Mouse (Mus musculus): ENCODE measurements at regions not wholly inside any gene's neighbourhood (a gene's known extent, or its start where the extent isn't known, plus 50 kb on each side); places are given as distances from the start of the nearest gene placed in this dataset.
A peak's percentile ranks its signal among the peaks of the same experiment; 100 is the strongest.

- no peak overlapping the region for H3K4me3 ChIP-seq (ENCODE audit: low read length)
- no peaks in the 10 kb centered on the region for H3K4me1 ChIP-seq (ENCODE audit: insufficient read depth, low read length)
- no peaks in the 10 kb centered on the region for H3K9me3 ChIP-seq (ENCODE audit: low read length)
- H3K27ac ChIP-seq, result no peak overlapping the region
- no peak for TF ChIP-seq CTCF (IDR thresholded peaks at IDR 0.05; ENCODE audit: low read depth)
- no peak for ATAC-seq
- no peak overlapping the region for H3K4me2 ChIP-seq (ENCODE audit: low read depth, low read length)
- 69% methylated on average over 3 of the region's 3 CpGs for WGBS
- H3K9ac ChIP-seq (replicated peaks; ENCODE audit: low read length), result no peak overlapping the region
- no peaks in the 10 kb centered on the region for H3K36me3 ChIP-seq (ENCODE audit: insufficient read depth, low read length)
- no peak for DNase-seq (ENCODE audit: low spot score)
- no peaks in the 10 kb centered on the region for H3K27me3 ChIP-seq (ENCODE audit: insufficient read depth, low read length)
Measured at GRCm38 (mm10) chr17:3962176-3962575, 266.1 kb upstream of the Nox3 start.

- Histone ChIP-seq H3K4me3 (ENCODE audit: low read length) (no peak overlapping the region), H3K36me3 (ENCODE audit: insufficient read depth, low read length) (no peaks in the 10 kb centered on the region), H3K4me1 (ENCODE audit: insufficient read depth, low read length) (no peaks in the 10 kb centered on the region), H3K27me3 (ENCODE audit: insufficient read depth, low read length) (no peaks in the 10 kb centered on the region), H3K4me2 (ENCODE audit: low read depth, low read length) (no peak overlapping the region), H3K9me3 (ENCODE audit: low read length) (no peaks in the 10 kb centered on the region), H3K27ac (no peak overlapping the region), H3K9ac (replicated peaks; ENCODE audit: low read length) (no peak overlapping the region)
- TF ChIP-seq CTCF (IDR thresholded peaks at IDR 0.05; ENCODE audit: low read depth), result no peak
- 88% methylated on average over 3 of the region's 3 CpGs for WGBS
- ATAC-seq (no peak), DNase-seq (ENCODE audit: low spot score) (no peak)
Measured at GRCm38 (mm10) chr17:3946540-3946939, 250.5 kb upstream of the Nox3 start.

GRCm38 (mm10) chr17:3936361-3936760 lies 240.3 kb upstream of the Nox3 start:
- ATAC-seq, result no peak
- Histone ChIP-seq H3K36me3 (ENCODE audit: insufficient read depth, low read length) (no peaks in the 10 kb centered on the region), H3K4me1 (ENCODE audit: insufficient read depth, low read length) (no peaks in the 10 kb centered on the region), H3K4me2 (ENCODE audit: low read depth, low read length) (no peak overlapping the region), H3K27me3 (ENCODE audit: insufficient read depth, low read length) (no peaks in the 10 kb centered on the region), H3K9me3 (ENCODE audit: low read length) (no peaks in the 10 kb centered on the region), H3K27ac (no peak overlapping the region), H3K4me3 (ENCODE audit: low read length) (no peak overlapping the region), H3K9ac (replicated peaks; ENCODE audit: low read length) (no peak overlapping the region)
- 83% methylated on average over 4 of the region's 4 CpGs for WGBS
- no peak for TF ChIP-seq CTCF (IDR thresholded peaks at IDR 0.05; ENCODE audit: low read depth)
- DNase-seq (ENCODE audit: low spot score), result no peak

- no peak overlapping the region for H3K9ac ChIP-seq (replicated peaks; ENCODE audit: low read length)
- no peak overlapping the region for H3K4me2 ChIP-seq (ENCODE audit: low read depth, low read length)
Measured at GRCm38 (mm10) chr17:3933208-3933607, 237.1 kb upstream of the Nox3 start.

GRCm38 (mm10) chr17:3932071-3932470 lies 236.0 kb upstream of the Nox3 start:
- H3K27ac ChIP-seq, result no peak overlapping the region
- no peaks in the 10 kb centered on the region for H3K36me3 ChIP-seq (ENCODE audit: insufficient read depth, low read length)
- H3K4me2 ChIP-seq (ENCODE audit: low read depth, low read length), result no peak overlapping the region
- no peaks in the 10 kb centered on the region for H3K4me1 ChIP-seq (ENCODE audit: insufficient read depth, low read length)
- ATAC-seq, result no peak
- peak; percentile 48 for DNase-seq (ENCODE audit: low spot score)
- no peaks in the 10 kb centered on the region for H3K27me3 ChIP-seq (ENCODE audit: insufficient read depth, low read length)
- H3K4me3 ChIP-seq (ENCODE audit: low read length), result no peak overlapping the region
- WGBS, result 79% methylated on average over 5 of the region's 5 CpGs
- H3K9me3 ChIP-seq (ENCODE audit: low read length), result no peaks in the 10 kb centered on the region
- peak; percentile 18; the same call in 1 of the 2 replicates for TF ChIP-seq CTCF (IDR thresholded peaks at IDR 0.05; ENCODE audit: low read depth)
- H3K9ac ChIP-seq (replicated peaks; ENCODE audit: low read length), result no peak overlapping the region

More at GRCm38 (mm10) chr17:3933208-3933607, 237.1 kb upstream of the Nox3 start:
- TF ChIP-seq CTCF (IDR thresholded peaks at IDR 0.05; ENCODE audit: low read depth), result no peak
- H3K4me1 ChIP-seq (ENCODE audit: insufficient read depth, low read length), result no peaks in the 10 kb centered on the region
- DNase-seq (ENCODE audit: low spot score) (no peak), ATAC-seq (no peak)
- no peaks in the 10 kb centered on the region for H3K36me3 ChIP-seq (ENCODE audit: insufficient read depth, low read length)
- no peaks in the 10 kb centered on the region for H3K9me3 ChIP-seq (ENCODE audit: low read length)
- no peaks in the 10 kb centered on the region for H3K27me3 ChIP-seq (ENCODE audit: insufficient read depth, low read length)
- no peak overlapping the region for H3K4me3 ChIP-seq (ENCODE audit: low read length)
- 49% methylated on average over 4 of the region's 4 CpGs for WGBS
- H3K27ac ChIP-seq, result no peak overlapping the region

- no peaks in the 10 kb centered on the region for H3K27me3 ChIP-seq (ENCODE audit: insufficient read depth, low read length)
- 57% methylated on average over 4 of the region's 4 CpGs for WGBS
- DNase-seq (ENCODE audit: low spot score) (peak; percentile 37), ATAC-seq (no peak)
- TF ChIP-seq CTCF (IDR thresholded peaks at IDR 0.05; ENCODE audit: low read depth), result no peak
- H3K36me3 ChIP-seq (ENCODE audit: insufficient read depth, low read length), result no peaks in the 10 kb centered on the region
- H3K9ac ChIP-seq (replicated peaks; ENCODE audit: low read length), result no peak overlapping the region
- no peak overlapping the region for H3K4me2 ChIP-seq (ENCODE audit: low read depth, low read length)
- H3K9me3 ChIP-seq (ENCODE audit: low read length), result no peaks in the 10 kb centered on the region
- H3K4me3 ChIP-seq (ENCODE audit: low read length), result no peak overlapping the region
- H3K27ac ChIP-seq, result no peak overlapping the region
- no peaks in the 10 kb centered on the region for H3K4me1 ChIP-seq (ENCODE audit: insufficient read depth, low read length)
Measured at GRCm38 (mm10) chr17:3927106-3927505, 231.0 kb upstream of the Nox3 start.

- no peaks in the 10 kb centered on the region for H3K27me3 ChIP-seq (ENCODE audit: insufficient read depth, low read length)
- no peak overlapping the region for H3K27ac ChIP-seq
- H3K4me2 ChIP-seq (ENCODE audit: low read depth, low read length), result no peak overlapping the region
- TF ChIP-seq CTCF (IDR thresholded peaks at IDR 0.05; ENCODE audit: low read depth), result no peak
- DNase-seq (ENCODE audit: low spot score) (no peak), ATAC-seq (no peak)
- H3K36me3 ChIP-seq (ENCODE audit: insufficient read depth, low read length), result no peaks in the 10 kb centered on the region
- H3K4me3 ChIP-seq (ENCODE audit: low read length), result no peak overlapping the region
- no peaks in the 10 kb centered on the region for H3K4me1 ChIP-seq (ENCODE audit: insufficient read depth, low read length)
- H3K9ac ChIP-seq (replicated peaks; ENCODE audit: low read length), result no peak overlapping the region
- H3K9me3 ChIP-seq (ENCODE audit: low read length), result no peaks in the 10 kb centered on the region
Measured at GRCm38 (mm10) chr17:3920282-3920681, 224.2 kb upstream of the Nox3 start.

All from hindbrain, postnatal 0 days (tissue).